Comparison of ENCODE assay signal across 17 mouse cellular contexts in genomic region chr1:41888966-41889365, GRCm38 (mm10).
DNase-seq lines count a peak whose midpoint lies in the region; ATAC-seq and TF ChIP-seq lines count a peak whose summit lies in the region.
"Had no signal": no experiment of that assay in that cellular context is flagged by ENCODE, and none has a peak within 500 bp of the region (broad histone marks: within the 10 kb centered on the region; RNA-seq: fewer than 3 reads in every experiment).

No protein-coding gene starts in this region.

- H3K4me1 ChIP-seq in heart, embryonic 12.5 days (replicated peaks), result 0 out of 2 replicates have a peak, but pooled peaks cover 6% of the 10 kb centered on the region
- H3K4me1 ChIP-seq in kidney, embryonic 16.5 days (ENCODE audit: insufficient read depth, low read length), result no peaks in the 10 kb centered on the region
- H3K4me1 ChIP-seq in forebrain, embryonic 13.5 days, result peaks cover 51% of the 10 kb centered on the region
- no peaks in the 10 kb centered on the region for H3K4me1 ChIP-seq in liver, postnatal 0 days (ENCODE audit: insufficient read depth)
- no peaks in the 10 kb centered on the region for H3K4me1 ChIP-seq in lung, adult 2 months (ENCODE audit: control insufficient read depth, insufficient read depth, low read length)
- H3K4me1 ChIP-seq: liver, embryonic 15.5 days; megakaryocyte, embryonic 14.5 days had no signal

- H3K36me3 ChIP-seq in heart, embryonic 12.5 days, result no peaks in the 10 kb centered on the region
- H3K36me3 ChIP-seq in kidney, embryonic 16.5 days (ENCODE audit: insufficient read depth, low read length), result no peaks in the 10 kb centered on the region
- H3K36me3 ChIP-seq in forebrain, embryonic 13.5 days (ENCODE audit: poor library complexity, severe bottlenecking), result no peaks in the 10 kb centered on the region
- no peaks in the 10 kb centered on the region for H3K36me3 ChIP-seq in liver, postnatal 0 days (replicated peaks; ENCODE audit: insufficient read depth, low read length)
- H3K36me3 ChIP-seq: hindbrain, embryonic 15.5 days; liver, embryonic 15.5 days had no signal

- ATAC-seq in heart, embryonic 12.5 days (ENCODE audit: insufficient number of reproducible peaks, low FRiP score), result no peak
- no peak for ATAC-seq in kidney, embryonic 16.5 days (ENCODE audit: low FRiP score, low TSS enrichment)
- no peak for ATAC-seq in forebrain, embryonic 13.5 days
- no peak for ATAC-seq in liver, postnatal 0 days

- H3K9me3 ChIP-seq in heart, embryonic 12.5 days (replicated peaks), result no peaks in the 10 kb centered on the region
- H3K9me3 ChIP-seq in kidney, embryonic 16.5 days (ENCODE audit: low read length), result no peaks in the 10 kb centered on the region
- no peaks in the 10 kb centered on the region for H3K9me3 ChIP-seq in forebrain, embryonic 13.5 days (replicated peaks)
- no peaks in the 10 kb centered on the region for H3K9me3 ChIP-seq in liver, postnatal 0 days (ENCODE audit: low read length)
- H3K9me3 ChIP-seq: hindbrain, embryonic 15.5 days; liver, embryonic 15.5 days had no signal

- no peak for TF ChIP-seq CTCF in liver, postnatal 0 days (IDR thresholded peaks at IDR 0.05; ENCODE audit: low read depth)
- TF ChIP-seq CTCF in lung, adult 2 months (IDR thresholded peaks at IDR 0.05; ENCODE audit: insufficient read depth, low read length), result no peak

- H3K27ac ChIP-seq in heart, embryonic 12.5 days (ENCODE audit: poor library complexity, severe bottlenecking), result no peak overlapping the region
- no peak overlapping the region for H3K27ac ChIP-seq in kidney, embryonic 16.5 days (ENCODE audit: low read length)
- H3K27ac ChIP-seq in forebrain, embryonic 13.5 days, result no peak overlapping the region; the same call in 1 of the 2 replicates
- H3K27ac ChIP-seq in liver, postnatal 0 days (ENCODE audit: low read depth), result no peak overlapping the region
- H3K27ac ChIP-seq: hindbrain, embryonic 15.5 days; liver, embryonic 15.5 days had no signal

- TF ChIP-seq POLR2A in lung, adult 2 months (IDR thresholded peaks at IDR 0.05; ENCODE audit: borderline replicate concordance, extremely low read depth, low read depth, low read length), result no peak

- H3K4me3 ChIP-seq in heart, embryonic 12.5 days, result no peak overlapping the region
- no peak overlapping the region for H3K4me3 ChIP-seq in kidney, embryonic 16.5 days (ENCODE audit: low read length)
- no peak overlapping the region for H3K4me3 ChIP-seq in forebrain, embryonic 13.5 days
- H3K4me3 ChIP-seq in liver, postnatal 0 days (ENCODE audit: low read depth, low read length), result no peak overlapping the region
- H3K4me3 ChIP-seq in lung, adult 2 months (replicated peaks; ENCODE audit: extremely low read depth, low read depth, low read length), result no peak overlapping the region
- H3K4me3 ChIP-seq: hindbrain, embryonic 15.5 days; liver, embryonic 15.5 days; megakaryocyte, embryonic 14.5 days had no signal

- no peaks in the 10 kb centered on the region for H3K27me3 ChIP-seq in heart, embryonic 12.5 days (replicated peaks)
- H3K27me3 ChIP-seq in kidney, embryonic 16.5 days (ENCODE audit: insufficient read depth, low read length), result no peaks in the 10 kb centered on the region
- H3K27me3 ChIP-seq in forebrain, embryonic 13.5 days, result no peaks in the 10 kb centered on the region; the same call in 1 of the 2 replicates
- no peaks in the 10 kb centered on the region for H3K27me3 ChIP-seq in liver, postnatal 0 days (ENCODE audit: insufficient read depth, low read length)
- H3K27me3 ChIP-seq: liver, embryonic 15.5 days; megakaryocyte, embryonic 14.5 days had no signal

- WGBS in heart, embryonic 12.5 days, result 76% methylated on average over 5 of the region's 5 CpGs
- WGBS in kidney, embryonic 16.5 days, result 42% methylated on average over 5 of the region's 5 CpGs
- 34% methylated on average over 5 of the region's 5 CpGs for WGBS in forebrain, embryonic 13.5 days
- 74% methylated on average over 5 of the region's 5 CpGs for WGBS in liver, postnatal 0 days (ENCODE audit: insufficient replicate concordance)
- 67% methylated on average over 5 of the region's 5 CpGs for WGBS in lung, adult 2 months

- peak; percentile 22 for DNase-seq in heart, adult 11 months
- peak; percentile 15 to 24 for DNase-seq in kidney, postnatal 36 days
- peak; percentile 16 for DNase-seq in retina, embryonic 14.5 days (ENCODE audit: low spot score)
- no peak for DNase-seq in liver, postnatal 0 days
- no peak for DNase-seq in lung, adult 2 months
- DNase-seq: adrenal gland, postnatal 25 days; cerebellum, adult 8-10 months; gastrocnemius, postnatal 14 days; layer of hippocampus, adult 9-11 months; lung, postnatal 14 days; thymus, postnatal 36 days had no signal

- TF ChIP-seq EP300 in liver, postnatal 0 days (IDR thresholded peaks at IDR 0.05; ENCODE audit: low read depth), result no peak

- no peak overlapping the region for H3K9ac ChIP-seq in heart, embryonic 12.5 days
- H3K9ac ChIP-seq in kidney, embryonic 16.5 days (replicated peaks; ENCODE audit: low read length), result no peak overlapping the region
- H3K9ac ChIP-seq in forebrain, embryonic 13.5 days, result no peak overlapping the region
- no peak overlapping the region for H3K9ac ChIP-seq in liver, postnatal 0 days (replicated peaks)
- H3K9ac ChIP-seq: hindbrain, embryonic 15.5 days; liver, embryonic 15.5 days had no signal

- no peak overlapping the region for H3K4me2 ChIP-seq in heart, embryonic 12.5 days
- H3K4me2 ChIP-seq in kidney, embryonic 16.5 days (replicated peaks; ENCODE audit: low read depth, low read length), result no peak overlapping the region
- peak overlapping the region; percentile 14; the same call in 1 of the 2 replicates for H3K4me2 ChIP-seq in forebrain, embryonic 13.5 days
- no peak overlapping the region for H3K4me2 ChIP-seq in liver, postnatal 0 days (ENCODE audit: low read depth, low read length)
- H3K4me2 ChIP-seq: hindbrain, embryonic 15.5 days; liver, embryonic 15.5 days had no signal

Comparison
In these comparisons a context has a peak if more than half of its experiments do, and no peak if none do; other contexts are left out.
1. DNase-seq: peak in heart, adult 11 months (single experiment), kidney, postnatal 36 days (2 of 2) and retina, embryonic 14.5 days (single experiment); none in liver, postnatal 0 days (single experiment) and lung, adult 2 months (single experiment).